ENCODE assay signal across 43 mouse cellular contexts in the genomic region with DNA sequence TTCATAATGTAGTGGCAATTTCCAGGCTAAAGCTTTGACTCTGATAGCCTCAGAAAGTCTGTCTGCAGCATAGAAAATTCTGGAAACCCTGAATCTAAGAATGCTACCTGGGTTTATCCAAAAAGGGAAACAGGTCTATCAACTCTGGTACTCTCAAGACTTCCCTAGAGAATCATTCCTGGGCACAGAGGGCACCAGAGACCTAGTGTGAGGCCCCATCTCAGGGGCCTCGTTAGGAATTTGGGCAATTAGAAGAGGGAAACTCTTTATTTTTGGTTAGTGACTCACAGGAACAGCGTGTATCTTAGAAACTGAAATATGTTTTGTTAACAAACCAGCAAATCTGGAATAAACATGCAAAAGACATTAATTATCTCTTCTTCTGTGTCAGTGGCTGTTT. TPM values are rescaled to one million over a fixed set of nuclear protein-coding genes. Genes with fewer than 3 reads are reported as not detected.
"Had no signal": no experiment of that assay in that cellular context is flagged by ENCODE, and none has a peak within 500 bp of the region (broad histone marks: within the 10 kb centered on the region; RNA-seq: fewer than 3 reads in every experiment).

A gene (minus strand): TSS at position 101 of the 400 bp plus-strand sequence.

- H3K27me3 ChIP-seq: heart, embryonic 12.5 days; heart, embryonic 13.5 days; heart, embryonic 15.5 days; hindbrain, embryonic 12.5 days; hindbrain, embryonic 13.5 days; hindbrain, embryonic 15.5 days; intestine, embryonic 15.5 days; kidney, embryonic 15.5 days had no signal

- H3K9ac ChIP-seq: heart, embryonic 12.5 days; heart, embryonic 13.5 days; heart, embryonic 15.5 days; hindbrain, embryonic 12.5 days; hindbrain, embryonic 13.5 days; hindbrain, embryonic 14.5 days; hindbrain, embryonic 15.5 days; intestine, embryonic 15.5 days; kidney, embryonic 15.5 days had no signal

- DNase-seq: heart, postnatal 10 days; heart, postnatal 14 days; heart, postnatal 36 days; heart, postnatal 4 days; kidney, adult 11 months; kidney, adult 18-20 months; kidney, adult 2 months; kidney, adult 8-10 months; kidney, adult 9 months; kidney, postnatal 10 days; kidney, postnatal 14 days; kidney, postnatal 25 days; kidney, postnatal 36 days; kidney, postnatal 4 days; layer of hippocampus, adult 9-11 months; layer of hippocampus, postnatal 36 days had no signal

- H3K4me3 ChIP-seq: heart, embryonic 10.5 days; heart, embryonic 12.5 days; heart, embryonic 13.5 days; heart, embryonic 15.5 days; hindbrain, embryonic 10.5 days; hindbrain, embryonic 12.5 days; hindbrain, embryonic 13.5 days; hindbrain, embryonic 15.5 days; intestine, embryonic 15.5 days; kidney, embryonic 15.5 days; layer of hippocampus, adult 2 months had no signal

- H3K9me3 ChIP-seq: heart, embryonic 10.5 days; heart, embryonic 12.5 days; heart, embryonic 13.5 days; heart, embryonic 15.5 days; hindbrain, embryonic 10.5 days; hindbrain, embryonic 12.5 days; hindbrain, embryonic 13.5 days; hindbrain, embryonic 15.5 days; intestine, embryonic 15.5 days; kidney, embryonic 15.5 days had no signal

- ATAC-seq: hindbrain, embryonic 16.5 days; hindbrain, postnatal 0 days; inflammation-experienced regulatory T-cells, adult 6 months; intestine, embryonic 15.5 days; intestine, embryonic 16.5 days; intestine, postnatal 0 days had no signal

- H3K36me3 ChIP-seq: heart, embryonic 10.5 days; heart, embryonic 12.5 days; heart, embryonic 13.5 days; heart, embryonic 15.5 days; hindbrain, embryonic 10.5 days; hindbrain, embryonic 12.5 days; hindbrain, embryonic 13.5 days; hindbrain, embryonic 15.5 days; intestine, embryonic 15.5 days; kidney, embryonic 15.5 days had no signal

- H3K4me2 ChIP-seq: heart, embryonic 11.5 days; heart, embryonic 12.5 days; heart, embryonic 13.5 days; heart, embryonic 15.5 days; hindbrain, embryonic 12.5 days; hindbrain, embryonic 13.5 days; hindbrain, embryonic 14.5 days; hindbrain, embryonic 15.5 days; intestine, embryonic 15.5 days; kidney, embryonic 15.5 days had no signal

- H3K27ac ChIP-seq: heart, embryonic 10.5 days; heart, embryonic 13.5 days; heart, embryonic 15.5 days; hindbrain, embryonic 10.5 days; hindbrain, embryonic 12.5 days; hindbrain, embryonic 13.5 days; hindbrain, embryonic 14.5 days; hindbrain, embryonic 15.5 days; hindbrain, postnatal 0 days; intestine, embryonic 15.5 days; kidney, embryonic 15.5 days; kidney, postnatal 0 days; layer of hippocampus, adult 2 months had no signal

- H3K4me1 ChIP-seq: heart, embryonic 10.5 days; heart, embryonic 12.5 days; heart, embryonic 13.5 days; heart, embryonic 15.5 days; hindbrain, embryonic 10.5 days; hindbrain, embryonic 12.5 days; hindbrain, embryonic 13.5 days; hindbrain, embryonic 15.5 days; intestine, embryonic 15.5 days; kidney, embryonic 15.5 days had no signal

RNA-seq across cellular contexts. Expression of the gene that starts here (rescaled TPM):
- polyA plus RNA-seq: heart, embryonic 10.5 days; heart, embryonic 11.5 days; heart, embryonic 12.5 days; heart, embryonic 13.5 days; heart, embryonic 14.5 days; heart, embryonic 15.5 days; heart, embryonic 16.5 days; heart, postnatal 0 days; hindbrain, embryonic 10.5 days; hindbrain, embryonic 11.5 days; hindbrain, embryonic 12.5 days; hindbrain, embryonic 13.5 days; hindbrain, embryonic 14.5 days; hindbrain, embryonic 15.5 days; hindbrain, embryonic 16.5 days; hindbrain, postnatal 0 days; inflammation-experienced regulatory T-cells, adult 6 months; intestine, embryonic 14.5 days; intestine, embryonic 15.5 days; intestine, embryonic 16.5 days; intestine, postnatal 0 days; kidney, adult 2 months; kidney, embryonic 14.5 days; kidney, embryonic 15.5 days; kidney, embryonic 16.5 days; kidney, postnatal 0 days; large intestine, adult 2 months had no signal
